Mouse (Mus musculus): ENCODE results near the gene Alkbh6. TPM values are rescaled to one million over a fixed set of nuclear protein-coding genes. Genes with fewer than 3 reads are reported as not detected.

Gene Alkbh6
- polyA plus RNA-seq, 1 experiment, result 38.6 TPM

DNA sequence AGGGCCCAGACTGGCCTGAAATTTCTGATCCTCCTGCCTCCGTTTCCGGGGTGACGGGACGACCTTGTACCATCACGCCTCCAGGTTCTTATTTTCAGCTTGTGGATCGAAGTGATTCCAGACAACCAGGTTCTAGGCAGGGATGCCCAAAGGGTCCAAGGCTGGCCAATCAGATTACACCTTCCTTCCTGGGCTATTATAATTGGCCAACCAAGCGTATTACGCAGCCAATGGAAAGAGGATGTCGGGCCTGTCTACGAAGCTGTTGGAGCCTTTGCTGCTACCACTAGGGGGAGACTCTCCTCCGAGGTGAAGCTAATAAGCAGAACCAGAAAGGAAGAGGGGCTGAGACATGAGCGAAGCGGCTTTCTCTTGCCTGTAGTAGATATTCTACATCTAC lies 23.4 kb downstream of the Alkbh6 start:
- Histone ChIP-seq H3K4me1 (ENCODE audit: control insufficient read depth, insufficient read depth, insufficient read length, low read length) (no peaks in the 10 kb centered on the region), H3K27ac (replicated peaks; ENCODE audit: low read depth, low read length) (no peak overlapping the region), H3K4me3 (ENCODE audit: insufficient read depth, low read depth, low read length) (no peak overlapping the region)

DNA sequence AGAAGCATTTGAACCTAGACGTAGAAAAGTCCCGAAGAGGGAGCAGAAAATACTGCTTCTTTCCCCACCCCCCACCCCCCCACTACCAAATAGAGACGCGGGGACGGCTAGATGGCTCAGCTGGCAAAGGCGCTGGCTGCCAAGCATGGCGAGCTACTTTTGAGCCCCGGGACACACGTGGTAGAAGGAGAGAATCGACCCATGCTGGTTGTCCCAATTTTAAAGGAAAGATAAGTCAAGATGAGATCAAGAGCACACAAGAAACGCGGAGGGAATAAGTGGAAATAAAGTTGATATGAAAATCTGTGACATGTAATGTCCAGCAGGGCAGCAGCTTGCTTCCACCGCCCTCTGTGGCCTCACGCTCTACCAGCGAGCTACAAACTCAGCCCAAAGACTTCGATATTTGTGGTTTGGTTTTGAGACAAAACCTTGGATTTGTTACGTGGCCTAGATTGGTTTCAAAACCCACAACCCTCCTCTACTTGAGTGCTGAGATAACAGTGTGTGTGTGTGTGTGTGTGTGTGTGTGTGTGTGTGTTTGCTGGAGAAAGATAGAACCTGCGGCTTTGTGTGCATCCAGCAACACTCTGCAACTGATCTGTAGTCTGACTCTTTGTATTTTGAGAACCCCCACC lies 24.2 kb downstream of the Alkbh6 start:
- no peaks in the 10 kb centered on the region for H3K4me1 ChIP-seq (ENCODE audit: control insufficient read depth, insufficient read depth, insufficient read length, low read length)
- H3K4me3 ChIP-seq (ENCODE audit: insufficient read depth, low read depth, low read length), result no peak overlapping the region
- H3K27ac ChIP-seq (replicated peaks; ENCODE audit: low read depth, low read length), result no peak overlapping the region

DNA sequence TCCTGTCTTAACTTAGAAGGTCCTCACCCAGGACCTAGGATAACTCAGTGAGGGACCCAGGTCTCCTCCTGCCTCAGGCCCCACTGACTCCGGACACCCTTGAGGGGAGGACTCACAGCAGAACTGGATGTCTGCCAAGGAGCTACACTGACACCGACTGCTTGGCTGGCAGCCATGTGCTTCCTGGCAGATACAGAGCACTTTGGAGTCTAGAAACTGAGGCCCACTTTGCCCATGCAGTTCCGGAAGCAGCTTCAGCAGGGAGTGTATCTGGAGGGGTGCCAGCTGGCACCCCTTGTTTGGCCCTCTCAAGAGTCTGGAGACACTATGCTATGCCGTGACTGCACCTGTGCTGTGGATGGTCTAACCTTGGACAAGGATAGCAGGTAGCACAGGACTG lies 24.9 kb downstream of the Alkbh6 start:
- no peaks in the 10 kb centered on the region for H3K4me1 ChIP-seq (ENCODE audit: control insufficient read depth, insufficient read depth, insufficient read length, low read length)
- no peak overlapping the region for H3K4me3 ChIP-seq (ENCODE audit: insufficient read depth, low read depth, low read length)
- no peak overlapping the region for H3K27ac ChIP-seq (replicated peaks; ENCODE audit: low read depth, low read length)

DNA sequence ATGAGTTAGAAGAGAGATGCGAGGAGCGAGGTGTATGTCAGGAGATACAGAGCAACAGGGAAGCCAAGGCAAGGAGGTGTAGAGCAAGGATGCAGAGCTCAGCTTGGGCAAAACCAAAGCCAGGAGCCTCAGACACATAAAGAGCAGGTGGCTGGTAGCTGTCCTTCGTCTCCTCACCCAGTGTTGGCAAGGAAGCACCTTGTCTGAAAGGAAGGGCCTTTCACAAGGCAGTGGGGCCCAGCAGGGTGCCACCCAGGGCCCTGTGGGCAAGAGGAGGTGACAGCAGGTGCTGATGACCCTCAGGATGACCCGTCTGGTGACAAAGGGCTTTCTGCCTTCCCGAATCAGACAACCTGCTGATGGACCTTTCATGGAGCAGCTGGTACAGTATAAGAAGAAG lies 26.0 kb downstream of the Alkbh6 start:
- Histone ChIP-seq H3K4me3 (ENCODE audit: insufficient read depth, low read depth, low read length) (no peak overlapping the region), H3K27ac (replicated peaks; ENCODE audit: low read depth, low read length) (no peak overlapping the region), H3K4me1 (ENCODE audit: control insufficient read depth, insufficient read depth, insufficient read length, low read length) (no peaks in the 10 kb centered on the region)

DNA sequence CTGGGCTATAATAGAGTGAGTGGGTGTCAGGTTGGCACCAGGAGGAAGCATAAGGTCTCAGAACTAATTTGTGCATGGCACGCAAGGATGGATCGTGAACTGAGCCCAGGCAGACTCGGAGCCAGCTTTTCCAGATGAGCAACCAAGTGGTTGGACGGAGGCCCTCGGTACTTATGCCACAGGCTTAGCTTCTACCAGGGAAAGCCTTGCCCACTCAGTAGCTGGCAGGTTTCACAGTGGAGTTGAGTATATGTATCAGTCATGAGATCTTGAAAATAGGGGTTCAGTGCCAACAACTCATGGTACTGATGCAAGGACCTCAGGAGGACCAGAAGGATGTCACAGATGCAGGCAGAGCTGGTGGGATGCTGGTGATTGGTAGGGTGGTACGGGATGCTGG lies 27.2 kb downstream of the Alkbh6 start:
- Histone ChIP-seq H3K4me1 (ENCODE audit: control insufficient read depth, insufficient read depth, insufficient read length, low read length) (no peaks in the 10 kb centered on the region), H3K27ac (replicated peaks; ENCODE audit: low read depth, low read length) (no peak overlapping the region)

DNA sequence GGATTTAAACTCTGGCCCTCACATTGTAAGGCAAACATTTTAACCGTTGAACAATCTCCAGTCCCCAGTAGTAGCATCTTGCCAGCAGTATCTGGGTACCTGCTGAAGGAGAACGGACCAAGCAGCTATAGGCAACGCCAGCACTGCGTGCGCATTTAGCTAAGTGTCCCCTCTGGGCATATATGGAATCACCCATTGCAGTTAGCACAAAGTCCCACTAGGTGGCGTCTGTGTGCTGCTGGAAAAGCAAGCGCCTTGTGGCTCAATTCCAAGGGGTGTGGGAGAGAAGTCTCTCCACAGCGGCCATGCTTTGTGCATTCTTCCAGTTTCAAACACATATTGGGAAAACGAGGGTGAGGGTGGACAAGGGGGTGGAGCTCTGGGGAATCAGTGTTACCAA lies 27.9 kb downstream of the Alkbh6 start:
- Histone ChIP-seq H3K27ac (replicated peaks; ENCODE audit: low read depth, low read length) (no peak overlapping the region), H3K4me3 (ENCODE audit: insufficient read depth, low read depth, low read length) (no peak overlapping the region), H3K4me1 (ENCODE audit: control insufficient read depth, insufficient read depth, insufficient read length, low read length) (no peaks in the 10 kb centered on the region)

More for the DNA sequence above, 27.2 kb downstream of the Alkbh6 start:
- no peak overlapping the region for H3K4me3 ChIP-seq (ENCODE audit: insufficient read depth, low read depth, low read length)

DNA sequence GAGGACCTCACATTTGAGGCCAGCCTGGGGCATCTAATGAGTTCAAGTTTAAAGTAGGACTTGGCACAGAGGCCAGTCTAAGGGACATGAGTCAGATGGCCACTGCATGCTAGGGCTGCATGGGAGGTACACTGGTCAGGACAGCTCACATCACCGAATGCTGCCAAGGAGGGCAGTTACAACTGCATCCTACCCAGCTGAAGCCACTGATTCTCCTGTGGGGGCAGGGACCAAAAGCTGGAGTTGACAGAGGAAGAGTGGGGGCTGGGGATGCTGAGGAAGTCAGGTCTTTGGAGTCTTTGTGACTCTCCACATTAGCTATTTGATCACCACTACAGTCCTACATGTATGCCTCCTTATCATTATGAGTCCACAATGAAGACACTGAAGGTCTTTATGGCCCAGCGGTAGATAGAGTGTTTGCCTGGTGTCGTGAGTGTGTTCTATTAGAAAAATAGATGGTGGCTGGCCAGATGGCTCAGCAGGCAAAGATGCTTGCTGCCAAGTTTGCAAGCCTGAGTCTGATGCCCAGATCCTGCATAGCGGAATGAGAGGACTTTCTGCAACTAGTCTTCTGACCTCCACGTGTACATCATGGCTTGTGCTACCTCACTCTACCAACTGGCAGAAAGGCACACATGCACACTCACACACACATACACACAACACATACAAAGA lies 31.1 kb downstream of the Alkbh6 start:
- H3K4me3 ChIP-seq (ENCODE audit: insufficient read depth, low read depth, low read length), result no peak overlapping the region
- no peaks in the 10 kb centered on the region for H3K4me1 ChIP-seq (ENCODE audit: control insufficient read depth, insufficient read depth, insufficient read length, low read length)
- H3K27ac ChIP-seq (replicated peaks; ENCODE audit: low read depth, low read length), result no peak overlapping the region

DNA sequence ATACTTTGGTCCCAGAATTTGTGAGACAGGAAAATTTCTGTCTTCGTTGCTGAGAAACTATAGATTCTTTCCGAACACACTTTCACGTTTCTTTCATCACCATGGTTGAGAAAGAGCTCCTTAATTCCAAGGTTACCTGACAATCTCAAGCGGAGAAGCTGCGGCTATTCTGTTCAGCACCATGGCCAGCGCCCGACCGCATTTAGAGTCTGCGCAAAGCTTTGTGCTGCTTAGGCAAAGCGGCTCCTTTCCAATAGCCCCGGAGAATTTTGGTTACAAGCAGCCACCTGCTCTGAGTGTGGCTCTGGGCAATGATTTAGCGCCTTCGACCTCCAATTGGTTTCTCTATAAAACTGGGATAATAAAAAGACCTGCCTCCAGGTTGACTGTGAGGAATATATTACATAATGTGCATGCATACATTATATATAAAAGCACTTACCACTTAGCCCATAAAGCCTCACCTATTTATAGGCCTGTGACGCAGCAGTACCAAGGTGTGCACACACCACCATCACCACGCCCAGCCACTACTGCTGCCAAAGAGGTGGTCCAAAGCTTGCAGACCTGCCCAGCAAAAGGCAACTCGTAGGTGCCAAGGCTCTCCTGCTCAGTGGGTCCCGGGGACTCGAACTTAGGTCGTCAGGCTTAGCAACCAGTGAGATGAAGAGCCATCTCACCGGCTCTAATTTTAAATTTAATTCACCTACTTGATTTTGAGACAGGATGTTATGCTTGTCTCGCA lies 38.3 kb downstream of the Alkbh6 start:
- no peak overlapping the region for H3K27ac ChIP-seq (replicated peaks; ENCODE audit: low read depth, low read length)

DNA sequence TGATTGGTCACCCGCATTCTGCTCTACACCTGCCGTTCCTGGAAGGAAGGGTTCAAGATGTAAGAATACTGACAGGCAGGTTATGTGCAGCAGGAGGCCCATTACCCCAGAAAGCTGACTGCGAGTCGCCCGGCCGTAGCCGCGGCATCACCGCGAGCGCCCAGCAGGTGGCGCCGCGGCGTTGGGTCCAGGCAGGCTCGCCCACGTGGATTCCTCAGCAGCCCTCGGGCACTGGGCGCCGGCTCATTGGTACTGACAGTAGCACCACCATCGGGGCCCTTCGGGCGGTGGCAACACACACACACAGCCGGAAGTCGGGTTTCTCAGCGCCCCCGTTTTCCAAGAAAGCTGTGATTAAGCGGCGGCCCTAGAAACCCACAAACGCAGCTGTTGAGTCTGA lies 39.3 kb downstream of the Alkbh6 start:
- H3K4me1 ChIP-seq (ENCODE audit: control insufficient read depth, insufficient read depth, insufficient read length, low read length), result no peaks in the 10 kb centered on the region
- no peak overlapping the region for H3K27ac ChIP-seq (replicated peaks; ENCODE audit: low read depth, low read length)
- H3K4me3 ChIP-seq (ENCODE audit: insufficient read depth, low read depth, low read length), result no peak overlapping the region

More for the DNA sequence above, 38.3 kb downstream of the Alkbh6 start:
- Histone ChIP-seq H3K4me1 (ENCODE audit: control insufficient read depth, insufficient read depth, insufficient read length, low read length) (no peaks in the 10 kb centered on the region), H3K4me3 (ENCODE audit: insufficient read depth, low read depth, low read length) (no peak overlapping the region)

DNA sequence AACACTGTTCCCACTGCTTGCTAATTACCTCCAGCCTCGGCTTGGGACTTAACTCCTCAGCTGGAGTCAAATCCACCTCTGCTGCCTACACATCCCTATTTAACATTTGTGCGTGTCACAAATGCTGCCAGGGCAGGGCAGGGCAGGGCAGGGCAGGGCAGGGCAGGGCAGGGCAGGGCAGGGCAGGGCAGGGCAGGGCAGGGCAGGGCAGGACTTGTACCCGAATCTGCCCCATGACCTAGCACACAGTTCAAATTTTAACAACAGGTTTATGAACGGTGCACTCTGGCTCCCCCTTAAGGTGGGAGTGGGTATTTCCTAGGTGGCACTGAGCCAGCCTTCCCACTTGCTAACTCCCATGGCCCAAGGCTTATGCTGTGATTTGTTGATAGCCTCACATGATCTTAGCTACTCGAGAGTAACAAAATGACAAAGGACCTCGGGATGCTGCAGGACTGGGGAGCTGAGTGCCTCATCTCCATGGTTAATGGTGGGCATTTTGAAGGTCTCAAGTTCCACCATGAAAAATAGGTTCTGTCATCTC lies 44.8 kb downstream of the Alkbh6 start:
- no peak overlapping the region for H3K27ac ChIP-seq (replicated peaks; ENCODE audit: low read depth, low read length)
- H3K4me3 ChIP-seq (ENCODE audit: insufficient read depth, low read depth, low read length), result no peak overlapping the region
- H3K4me1 ChIP-seq (ENCODE audit: control insufficient read depth, insufficient read depth, insufficient read length, low read length), result no peaks in the 10 kb centered on the region; the same call in 1 of the 2 replicates

DNA sequence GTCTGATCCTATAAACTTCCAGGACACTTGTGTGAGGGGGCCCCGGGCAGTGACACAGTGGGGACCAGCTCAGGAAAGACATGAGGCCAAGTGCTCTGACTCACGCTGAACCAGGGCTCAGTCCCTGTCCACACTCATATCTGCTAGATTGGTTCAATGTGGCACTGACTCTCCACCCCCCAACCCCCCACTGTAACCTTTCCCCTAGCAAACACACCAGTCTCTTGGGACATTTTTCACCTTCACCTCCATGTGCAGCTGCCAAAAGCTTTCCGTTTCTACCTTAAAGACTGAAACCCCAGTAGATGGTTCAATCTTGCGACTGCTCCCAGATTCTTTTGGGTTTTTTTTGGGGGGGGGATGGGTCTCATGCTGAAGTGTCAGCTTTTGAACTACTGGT lies 45.5 kb downstream of the Alkbh6 start:
- H3K27ac ChIP-seq (replicated peaks; ENCODE audit: low read depth, low read length), result no peak overlapping the region

DNA sequence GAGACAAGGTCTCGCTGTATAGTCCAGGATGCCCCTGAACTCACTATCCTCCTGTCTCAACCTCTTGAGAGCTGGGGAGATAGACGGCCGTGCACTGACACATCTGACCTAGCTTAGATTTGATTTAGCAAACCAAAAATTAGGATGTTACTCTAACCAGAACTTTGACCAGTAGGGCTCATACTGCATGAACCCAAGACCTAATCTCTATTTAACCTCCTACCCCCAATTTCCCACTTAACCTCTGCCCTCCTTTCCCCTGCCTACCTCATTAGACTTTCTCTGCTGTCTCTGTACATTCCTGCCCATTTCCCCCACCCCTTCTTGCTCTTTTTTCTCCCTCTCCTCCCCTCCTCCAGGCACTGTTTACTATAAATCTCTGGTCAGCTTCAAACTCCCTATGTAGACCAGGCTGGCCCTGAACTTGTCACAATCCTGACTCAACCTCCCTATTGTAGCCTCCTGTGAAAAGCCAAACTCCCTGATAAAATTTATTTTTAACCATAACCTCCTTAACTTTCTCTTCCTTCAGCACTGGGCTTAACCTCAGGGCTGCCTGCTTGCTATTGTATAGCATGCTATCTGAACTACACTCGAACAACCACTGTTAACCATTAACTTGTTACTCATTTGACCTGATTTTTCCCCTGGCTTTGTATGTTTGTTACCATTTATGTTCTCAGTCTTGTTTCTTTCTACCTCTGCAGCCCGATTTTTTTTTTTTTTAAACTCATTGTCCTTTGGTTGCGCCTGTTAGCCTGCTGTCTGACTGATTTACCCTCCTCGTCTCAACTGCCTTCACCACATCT lies 50.1 kb downstream of the Alkbh6 start:
- Histone ChIP-seq H3K4me3 (ENCODE audit: insufficient read depth, low read depth, low read length) (no peak overlapping the region), H3K4me1 (ENCODE audit: control insufficient read depth, insufficient read depth, insufficient read length, low read length) (no peaks in the 10 kb centered on the region; the same call in 1 of the 2 replicates)

More for the DNA sequence above, 45.5 kb downstream of the Alkbh6 start:
- H3K4me3 ChIP-seq (ENCODE audit: insufficient read depth, low read depth, low read length), result no peak overlapping the region
- no peaks in the 10 kb centered on the region; the same call in 1 of the 2 replicates for H3K4me1 ChIP-seq (ENCODE audit: control insufficient read depth, insufficient read depth, insufficient read length, low read length)

DNA sequence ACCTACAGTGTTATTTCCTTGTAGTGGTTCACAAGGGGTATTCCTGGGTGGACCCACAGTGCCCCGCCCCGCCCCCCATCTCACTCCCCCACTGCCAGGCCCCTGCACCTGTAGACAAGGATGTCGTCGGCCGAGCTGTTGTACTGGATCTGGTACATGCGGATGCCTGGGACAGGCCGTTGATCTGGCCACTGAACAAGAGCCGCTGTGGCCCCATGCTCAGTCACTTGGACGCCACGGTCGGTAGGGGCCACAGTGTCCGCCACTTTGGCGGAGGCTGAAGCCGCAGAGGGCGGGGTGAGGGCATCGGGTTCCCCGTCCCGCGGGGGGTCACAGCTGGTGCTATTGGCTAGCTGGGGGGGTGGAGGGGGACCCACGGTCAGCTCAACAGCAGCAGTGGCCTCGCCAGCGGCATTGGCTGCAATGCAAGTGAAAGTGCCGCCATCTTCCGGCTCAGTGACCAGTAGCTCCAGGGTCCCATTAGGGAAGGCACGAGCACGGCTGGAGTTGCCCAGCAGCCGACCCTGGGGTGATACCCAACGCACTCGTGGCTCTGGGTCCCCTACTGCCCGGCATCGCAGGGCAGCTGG lies 50.9 kb downstream of the Alkbh6 start:
- Histone ChIP-seq H3K4me3 (ENCODE audit: insufficient read depth, low read depth, low read length) (no peak overlapping the region), H3K27ac (replicated peaks; ENCODE audit: low read depth, low read length) (no peak overlapping the region), H3K4me1 (ENCODE audit: control insufficient read depth, insufficient read depth, insufficient read length, low read length) (no peaks in the 10 kb centered on the region; the same call in 1 of the 2 replicates)

More for the DNA sequence above, 50.1 kb downstream of the Alkbh6 start:
- H3K27ac ChIP-seq (replicated peaks; ENCODE audit: low read depth, low read length), result no peak overlapping the region

DNA sequence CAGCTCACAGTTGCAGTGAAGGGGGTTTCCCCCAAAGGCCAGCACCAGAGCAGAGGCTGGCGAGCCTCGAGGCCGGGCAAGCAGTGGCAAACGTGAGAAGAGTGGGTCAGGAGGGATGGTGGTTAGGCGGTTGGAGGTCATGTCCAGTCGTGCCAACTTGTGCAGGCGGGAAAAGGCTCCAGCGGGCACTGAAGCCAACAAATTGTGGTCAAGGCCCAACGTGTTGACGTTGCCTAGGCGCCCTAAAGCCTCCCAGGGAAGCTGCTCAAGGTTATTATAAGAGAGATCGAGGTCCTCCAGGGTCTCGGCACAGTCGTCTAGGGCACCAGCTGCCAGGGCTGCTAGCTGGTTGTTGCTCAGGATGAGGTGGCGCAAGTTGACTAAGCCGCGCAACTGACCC lies 51.5 kb downstream of the Alkbh6 start:
- no peaks in the 10 kb centered on the region for H3K4me1 ChIP-seq (ENCODE audit: control insufficient read depth, insufficient read depth, insufficient read length, low read length)
- no peak overlapping the region for H3K4me3 ChIP-seq (ENCODE audit: insufficient read depth, low read depth, low read length)
- H3K27ac ChIP-seq (replicated peaks; ENCODE audit: low read depth, low read length), result no peak overlapping the region
